Mouse (Mus musculus): ENCODE results near the gene Orai3.

Orai3 gene

DNA sequence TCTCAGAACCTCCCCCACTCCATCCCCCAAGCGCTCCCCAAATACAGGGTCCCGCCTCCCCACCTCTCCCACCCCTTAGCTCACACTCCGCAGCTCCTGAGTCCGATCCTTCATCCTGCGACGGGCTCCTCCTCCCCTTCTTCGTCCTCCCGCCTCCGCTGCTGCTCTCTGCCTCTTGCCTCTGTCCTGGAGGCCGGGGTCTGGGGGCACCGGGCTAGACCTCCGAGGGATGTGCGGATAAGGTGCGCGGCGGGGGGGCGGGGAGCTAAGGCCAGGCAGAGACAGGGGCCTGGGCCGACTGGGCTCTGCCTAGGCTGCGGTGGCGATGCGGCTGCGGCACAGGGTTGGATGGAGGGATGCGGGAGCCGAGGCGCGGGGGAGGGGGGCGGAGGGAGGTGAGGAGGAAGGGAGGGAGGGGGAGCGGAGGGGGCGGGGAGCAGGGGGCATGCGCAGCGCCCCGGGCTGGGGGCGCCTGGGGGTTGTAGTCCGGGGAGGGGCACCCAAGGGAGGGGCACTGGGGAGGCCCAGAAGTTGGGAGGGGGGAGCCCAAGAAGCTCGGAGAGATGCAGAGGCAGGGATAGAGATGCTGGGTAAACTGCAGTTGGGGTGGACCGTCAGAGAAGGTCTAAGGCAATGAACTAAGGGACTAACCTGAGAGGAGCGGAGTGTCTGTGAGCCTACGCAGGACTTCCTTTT, 54.7 kb downstream of the Orai3 start, which contains the start of the genes Stx4a and Stx1b:
Gene Stx4a, plus strand, starts transcription at position 119 of the 696 bp plus-strand sequence.
Gene Stx1b, minus strand, starts transcription at position 374 of the 696 bp plus-strand sequence.
- WGBS = 6% methylated on average over 37 of the region's 38 CpGs
